Mouse (Mus musculus) lung, embryonic 14.5 days (tissue): ENCODE data around the gene Xrn1. TPM values are rescaled to one million over a fixed set of nuclear protein-coding genes. Genes with fewer than 3 reads are reported as not detected.

Experiments used
- ATAC-seq: fragments of 200-750 bp; cut with Nextera tagmentation; 2 replicates; pipeline ENCODE4 v1.8.0; 2017; ENCODE audit warnings: mild to moderate bottlenecking, moderate TSS enrichment, moderate library complexity; ENCODE audit not compliant: insufficient read depth
- DNase-seq: peaks from one replicate; pipeline ENCODE4 v3.0.0-alpha.2; 2015
- H3K27ac ChIP-seq: fragments of 300-500 bp; sonication (generic); 2 replicates; pipeline ENCODE4 v1.5.1; 2014; ENCODE audit warnings: low read depth, mild to moderate bottlenecking, moderate library complexity
- H3K27me3 ChIP-seq: fragments of 300-500 bp; sonication (generic); 2 replicates; pipeline ENCODE4 v1.6.1; 2014; ENCODE audit warnings: low read length, control low read depth; ENCODE audit not compliant: insufficient read depth
- H3K36me3 ChIP-seq: fragments of 300-500 bp; sonication (generic); 2 replicates; pipeline ENCODE4 v1.6.1; 2014; ENCODE audit warnings: control low read depth; ENCODE audit not compliant: insufficient read depth
- H3K4me1 ChIP-seq: fragments of 300-500 bp; sonication (generic); 2 replicates; pipeline ENCODE4 v1.6.1; 2014; ENCODE audit warnings: antibody characterized with exemption, control low read depth; ENCODE audit not compliant: insufficient read depth
- H3K4me2 ChIP-seq: fragments of 300-500 bp; sonication (generic); 2 replicates; pipeline ENCODE4 v1.6.1; 2014; ENCODE audit warnings: mild to moderate bottlenecking
- H3K4me3 ChIP-seq: fragments of 300-500 bp; sonication (generic); 2 replicates; pipeline ENCODE4 v1.5.1; 2014; ENCODE audit warnings: low read depth, low read length
- H3K9ac ChIP-seq: fragments of 300-500 bp; sonication (generic); 2 replicates; pipeline ENCODE4 v1.6.1; 2014
- H3K9me3 ChIP-seq: fragments of 300-500 bp; sonication (generic); 2 replicates; pipeline ENCODE4 v1.6.1; 2016; ENCODE audit warnings: low read depth, low read length, control low read depth
- CTCF ChIP-seq: IDR thresholded peaks from 2 replicates; pipeline ENCODE4 v1.5.1; 2016; ENCODE audit warnings: antibody characterized with exemption, low read depth
- WGBS: fragments of 180-500 bp; shearing (Covaris S2); extraction: QIAGEN DNeasy Blood & Tissue Kit; methylation state at CpG from one replicate; pipeline ENCODE4 v1.1.7; 2014; 5-methylcytosine and 5-hydroxymethylcytosine counted together
- polyA plus RNA-seq: library from polyadenylated mRNA; unstranded; fragments of >200 nt; fragmentation: Nextera tagmentation; extraction: Ambion mirVana; gene quantifications from 2 replicates; pipeline ENCODE4 v1.2.1, GENCODE M21; 2014

Gene Xrn1
- polyA plus RNA-seq, 1 experiment from 2014 or later: 21.1 TPM

DNA sequence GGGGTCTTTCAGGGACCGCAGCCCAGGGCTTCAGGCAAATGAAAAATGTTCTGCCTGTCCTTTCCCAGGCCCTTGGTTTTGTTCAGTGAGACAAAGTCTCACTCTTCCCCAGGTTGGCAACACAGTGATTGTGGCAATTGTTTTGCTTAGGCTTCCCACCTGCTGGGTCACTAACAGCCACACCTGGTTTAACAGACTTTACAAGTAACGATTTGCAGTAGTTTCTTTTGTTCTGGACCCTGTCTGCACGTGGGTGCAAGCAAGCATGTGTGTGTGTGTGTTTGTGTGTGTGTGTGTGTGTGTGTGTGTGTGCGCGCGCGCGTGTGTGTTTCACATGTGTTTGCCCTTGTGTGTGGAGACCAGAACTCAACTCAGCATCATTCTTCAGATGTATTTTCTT lies 148.3 kb downstream of the Xrn1 start:
- H3K4me1 ChIP-seq: no peaks in the 10 kb centered on the region
- H3K36me3 ChIP-seq: no peaks in the 10 kb centered on the region
- ATAC-seq (no peak), DNase-seq (no peak)
- 86% methylated on average over 8 of the region's 8 CpGs for WGBS
- no peak overlapping the region for H3K4me2 ChIP-seq
- no peak overlapping the region for H3K27ac ChIP-seq
- H3K9me3 ChIP-seq: peaks cover 3% of the 10 kb centered on the region; the same call in 1 of the 2 replicates
- H3K27me3 ChIP-seq: no peaks in the 10 kb centered on the region
- no peak for TF ChIP-seq CTCF
- H3K4me3 ChIP-seq: no peak overlapping the region
- H3K9ac ChIP-seq: no peak overlapping the region

Other genes starting within 250 kb of the Xrn1 start
- 4.6 and 5.7 TPM in 2 replicates for gene Trpc1, start 204.4 kb upstream of the Xrn1 start, polyA plus RNA-seq
- 9.4 and 11.6 TPM in 2 replicates for gene Pls1, start 109.4 kb upstream of the Xrn1 start, polyA plus RNA-seq
- gene Atr, start 97.2 kb upstream of the Xrn1 start, polyA plus RNA-seq: 23.8 and 25.3 TPM in 2 replicates
- gene Gk5, start 164.6 kb downstream of the Xrn1 start, polyA plus RNA-seq: 4.7 and 5.2 TPM in 2 replicates
- gene Tfdp2, start 241.5 kb downstream of the Xrn1 start, polyA plus RNA-seq: 49.1 and 51.8 TPM in 2 replicates